Mouse (Mus musculus): ENCODE data around the gene Kcnd1.

- no peak for TF ChIP-seq POLR2A (IDR thresholded peaks at IDR 0.05; ENCODE audit: borderline replicate concordance, control insufficient read depth, low read depth, low read length)
- TF ChIP-seq CTCF (IDR thresholded peaks at IDR 0.05; ENCODE audit: control insufficient read depth, insufficient read depth, low read length): no peak
These were observed 27.1 kb upstream of the Kcnd1 start for GRCm38 (mm10) chrX:7795016-7795415.

Measured in bone marrow, adult 2 months (tissue).